Mouse (Mus musculus): ENCODE data around the gene Bard1.

GRCm38 (mm10) chr1:71014345-71014744 lies 88.6 kb downstream of the Bard1 start:
- TF ChIP-seq CTCF (IDR thresholded peaks at IDR 0.05; ENCODE audit: borderline replicate concordance, extremely low read depth, insufficient read depth, insufficient read length) (no peak), POLR2A (IDR thresholded peaks at IDR 0.05; ENCODE audit: borderline replicate concordance, extremely low read depth, insufficient read depth, insufficient read length, poor library complexity, severe bottlenecking) (no peak)

Measured in brain, embryonic 14.5 days (tissue).